9 mouse cellular contexts compared by ENCODE assay signal in genomic region chr9:74862783-74863654, GRCm38 (mm10). TPM values are rescaled to one million over a fixed set of nuclear protein-coding genes. Genes with fewer than 3 reads are reported as not detected.
DNase-seq lines count a peak whose midpoint lies in the region; ATAC-seq and TF ChIP-seq lines count a peak whose summit lies in the region.
"Had no signal": no experiment of that assay in that cellular context is flagged by ENCODE, and none has a peak within 500 bp of the region (broad histone marks: within the 10 kb centered on the region; RNA-seq: fewer than 3 reads in every experiment).

No protein-coding gene starts in this region.

- H3K9me3 ChIP-seq in heart, embryonic 10.5 days: no peaks in the 10 kb centered on the region
- H3K9me3 ChIP-seq in G1E (replicated peaks): peaks cover 75% of the 10 kb centered on the region
- no peaks in the 10 kb centered on the region for H3K9me3 ChIP-seq in hindbrain, embryonic 11.5 days (ENCODE audit: control insufficient read depth, low read length)
- no peaks in the 10 kb centered on the region for H3K9me3 ChIP-seq in liver, postnatal 0 days (ENCODE audit: low read length)

- H3K27me3 ChIP-seq in heart, embryonic 10.5 days (ENCODE audit: insufficient read depth, poor library complexity, severe bottlenecking): peaks cover 100% of the 10 kb centered on the region
- no peaks in the 10 kb centered on the region; the same call in 1 of the 2 replicates for H3K27me3 ChIP-seq in G1E (ENCODE audit: insufficient read depth, low read length)
- peaks cover 85% of the 10 kb centered on the region for H3K27me3 ChIP-seq in hindbrain, embryonic 11.5 days (ENCODE audit: control insufficient read depth, insufficient read depth, low read length)
- H3K27me3 ChIP-seq in liver, postnatal 0 days (ENCODE audit: insufficient read depth, low read length): peaks cover 84% of the 10 kb centered on the region

- no peak for ATAC-seq in G1E (ENCODE audit: extremely low read depth, insufficient number of reproducible peaks, low FRiP score, poor library complexity, severe bottlenecking)
- ATAC-seq in hindbrain, embryonic 11.5 days (ENCODE audit: low FRiP score): no peak
- peak; percentile 18 for ATAC-seq in liver, postnatal 0 days

- H3K9ac ChIP-seq in hindbrain, embryonic 11.5 days (ENCODE audit: low read depth, low read length): peak overlapping the region; percentile 54
- H3K9ac ChIP-seq in liver, postnatal 0 days (replicated peaks): peak overlapping the region; percentile 74

- peak overlapping the region; percentile 92 for H3K4me2 ChIP-seq in hindbrain, embryonic 11.5 days (replicated peaks; ENCODE audit: low read depth, low read length)
- peak overlapping the region; percentile 66 for H3K4me2 ChIP-seq in liver, postnatal 0 days (ENCODE audit: low read depth, low read length)

- peak overlapping the region; percentile 63 for H3K4me3 ChIP-seq in heart, embryonic 10.5 days
- H3K4me3 ChIP-seq in G1E (ENCODE audit: low read depth, low read length): peak overlapping the region; percentile 49; the same call in 1 of the 2 replicates
- H3K4me3 ChIP-seq in hindbrain, embryonic 11.5 days (ENCODE audit: low read depth, low read length): peak overlapping the region; percentile 56
- H3K4me3 ChIP-seq in liver, postnatal 0 days (ENCODE audit: low read depth, low read length): peak overlapping the region; percentile 60

- TF ChIP-seq CTCF in G1E (IDR thresholded peaks at IDR 0.05; ENCODE audit: low read depth, low read length): no peak
- no peak for TF ChIP-seq CTCF in liver, postnatal 0 days (IDR thresholded peaks at IDR 0.05; ENCODE audit: low read depth)

- no peak for DNase-seq in heart, embryonic 10.5 days (ENCODE audit: low spot score)
- DNase-seq in heart, postnatal 14 days: no peak
- DNase-seq in G1E (ENCODE audit: low spot score): no peak
- DNase-seq in hindbrain, embryonic 11.5 days (ENCODE audit: low spot score): peak; percentile 63
- peak; percentile 46 for DNase-seq in liver, postnatal 0 days
- DNase-seq in layer of hippocampus, adult 8-10 months (ENCODE audit: low spot score in 2 of 2): no peak
- no peak for DNase-seq in right cerebral cortex, postnatal 25 days
- DNase-seq in adrenal gland, postnatal 14 days: no peak
- DNase-seq: lung, adult 18-20 months had no signal

- no peaks in the 10 kb centered on the region for H3K36me3 ChIP-seq in heart, embryonic 10.5 days
- H3K36me3 ChIP-seq in G1E (replicated peaks): no peaks in the 10 kb centered on the region
- no peaks in the 10 kb centered on the region for H3K36me3 ChIP-seq in hindbrain, embryonic 11.5 days (ENCODE audit: control insufficient read depth, insufficient read depth, low read length)
- no peaks in the 10 kb centered on the region; the same call in 1 of the 2 replicates for H3K36me3 ChIP-seq in liver, postnatal 0 days (replicated peaks; ENCODE audit: insufficient read depth, low read length)

- intact Hi-C loops in heart, postnatal 14 days (cut with DNase I): no loop called here

- H3K27ac ChIP-seq in heart, embryonic 10.5 days: no peak overlapping the region
- peak overlapping the region; percentile 84 for H3K27ac ChIP-seq in hindbrain, embryonic 11.5 days (ENCODE audit: low read depth, low read length)
- peak overlapping the region; percentile 76 for H3K27ac ChIP-seq in liver, postnatal 0 days (ENCODE audit: low read depth)

- no peak for TF ChIP-seq EP300 in liver, postnatal 0 days (IDR thresholded peaks at IDR 0.05; ENCODE audit: low read depth)

- 2% methylated on average over 56 of the region's 56 CpGs for WGBS in heart, embryonic 10.5 days
- WGBS in hindbrain, embryonic 11.5 days: 2% methylated on average over 55 of the region's 56 CpGs
- WGBS in liver, postnatal 0 days (ENCODE audit: insufficient replicate concordance): 2% methylated on average over 56 of the region's 56 CpGs

- peaks cover 26% of the 10 kb centered on the region for H3K4me1 ChIP-seq in heart, embryonic 10.5 days
- no peaks in the 10 kb centered on the region for H3K4me1 ChIP-seq in G1E (ENCODE audit: insufficient read depth, low read depth, low read length)
- H3K4me1 ChIP-seq in hindbrain, embryonic 11.5 days (replicated peaks; ENCODE audit: control insufficient read depth, insufficient read depth, low read length): peaks cover 11% of the 10 kb centered on the region; the same call in 1 of the 2 replicates
- no peaks in the 10 kb centered on the region for H3K4me1 ChIP-seq in liver, postnatal 0 days (ENCODE audit: insufficient read depth)

RNA-seq across cellular contexts. Expression of gene Onecut1, which starts 1.3 kb away (rescaled TPM):
- 0.10 and 1.9 TPM in 2 replicates for polyA plus RNA-seq in heart, embryonic 10.5 days (2016; fragmentation: Nextera tagmentation; extraction: Ambion mirVana)
- not detected for total RNA-seq in heart, postnatal 14 days (2021)
- total RNA-seq in G1E (2014; fragmentation: Nextera tagmentation) (1.4 TPM in 1 of 2 replicates, not detected in the other), G1E (2017) (0.05 and 0.06 TPM in 2 replicates)
- not detected in 2 replicates for polyA plus RNA-seq in G1E (2012)
- polyA plus RNA-seq in hindbrain, embryonic 11.5 days (2014; fragmentation: Nextera tagmentation; extraction: Ambion mirVana): 10.0 and 12.7 TPM in 2 replicates
- polyA plus RNA-seq in liver, postnatal 0 days (2015; fragmentation: Nextera tagmentation; extraction: Ambion mirVana): 7.5 and 9.1 TPM in 2 replicates
- 1 to 10 TPM in 2 of 4 experiments, under 1 TPM in 2; 0.41 to 1.5 (median 0.73) TPM for total RNA-seq in layer of hippocampus, adult 8-10 months (2022)
- total RNA-seq in adrenal gland, postnatal 14 days (2021): 0.19 and 7.6 TPM in 2 replicates

Comparison
In these comparisons a context has a peak if more than half of its experiments do, and no peak if none do; other contexts are left out.
1. DNase-seq: peak in hindbrain, embryonic 11.5 days (single experiment) and liver, postnatal 0 days (single experiment); none in heart, embryonic 10.5 days (single experiment), heart, postnatal 14 days (0 of 2), G1E (single experiment), layer of hippocampus, adult 8-10 months (0 of 2), right cerebral cortex, postnatal 25 days (single experiment) and adrenal gland, postnatal 14 days (single experiment).
2. Peak in every context shown above with its lines, with median percentiles within 50 percentile points of each other: H3K4me3 ChIP-seq.